Mouse (Mus musculus) forebrain, embryonic 15.5 days (tissue): ENCODE measurements around the gene Lrch3. TPM values are rescaled to one million over a fixed set of nuclear protein-coding genes. Genes with fewer than 3 reads are reported as not detected.

Source experiments
- ATAC-seq: fragments of 200-750 bp; cut with Nextera tagmentation; replicated peaks from 2 replicates; pipeline ENCODE4 v1.8.0; 2017; ENCODE audit warnings: mild to moderate bottlenecking, moderate TSS enrichment, moderate library complexity
- H3K27ac ChIP-seq: fragments of 300-500 bp; sonication (generic); replicated peaks from 2 replicates; pipeline ENCODE4 v1.5.1; 2015; ENCODE audit warnings: mild to moderate bottlenecking, inconsistent platforms
- H3K27me3 ChIP-seq: fragments of 300-500 bp; sonication (generic); 2 replicates; pipeline ENCODE4 v1.6.1; 2015; ENCODE audit warnings: inconsistent platforms
- H3K36me3 ChIP-seq: fragments of 300-500 bp; sonication (generic); 2 replicates; pipeline ENCODE4 v1.6.1; 2015; ENCODE audit warnings: mild to moderate bottlenecking, inconsistent platforms
- H3K4me1 ChIP-seq: fragments of 300-500 bp; sonication (generic); 2 replicates; pipeline ENCODE4 v1.6.1; 2015; ENCODE audit warnings: inconsistent platforms
- H3K4me2 ChIP-seq: fragments of 300-500 bp; sonication (generic); replicated peaks from 2 replicates; pipeline ENCODE4 v1.6.1; 2015; ENCODE audit warnings: mild to moderate bottlenecking, inconsistent platforms
- H3K4me3 ChIP-seq: fragments of 300-500 bp; sonication (generic); 2 replicates; pipeline ENCODE4 v1.5.1; 2015; ENCODE audit warnings: mild to moderate bottlenecking, inconsistent platforms
- H3K9ac ChIP-seq: fragments of 300-500 bp; sonication (generic); replicated peaks from 2 replicates; pipeline ENCODE4 v1.6.1; 2015; ENCODE audit warnings: mild to moderate bottlenecking, inconsistent platforms
- H3K9me3 ChIP-seq: fragments of 300-500 bp; sonication (generic); 2 replicates; pipeline ENCODE4 v1.6.1; 2016; ENCODE audit warnings: inconsistent platforms
- whole genome bisulfite sequencing: fragments of 180-500 bp; shearing (Covaris S2); methylation state at CpG from one replicate; pipeline ENCODE4 v1.1.7; 2015; ENCODE audit warnings: mixed read lengths; 5-methylcytosine and 5-hydroxymethylcytosine counted together
- polyA plus RNA-seq: library from polyadenylated mRNA; unstranded; fragments of >200 nt; fragmentation: Nextera tagmentation; extraction: Ambion mirVana; gene quantifications from 2 replicates; pipeline ENCODE4 v1.2.1, GENCODE M21; 2015

Lrch3 gene
- polyA plus RNA-seq, 1 experiment from 2014 or later, result 36.5 TPM

GRCm38 (mm10) chr16:33059471-33059870, 145.6 kb downstream of the Lrch3 start:
- peaks cover 36% of the 10 kb centered on the region for H3K4me1 ChIP-seq
- WGBS, result 83% methylated on average over 1 of the region's 1 CpGs
- H3K36me3 ChIP-seq, result peaks cover 31% of the 10 kb centered on the region
- H3K9me3 ChIP-seq, result no peaks in the 10 kb centered on the region
- H3K4me2 ChIP-seq, result no peak overlapping the region
- no peaks in the 10 kb centered on the region for H3K27me3 ChIP-seq
- no peak overlapping the region for H3K4me3 ChIP-seq
- H3K9ac ChIP-seq, result no peak overlapping the region
- no peak for ATAC-seq
- no peak overlapping the region for H3K27ac ChIP-seq

GRCm38 (mm10) chr16:33060926-33061325, 147.0 kb downstream of the Lrch3 start:
- Histone ChIP-seq H3K4me1 (peaks cover 32% of the 10 kb centered on the region), H3K27ac (no peak overlapping the region), H3K36me3 (peaks cover 31% of the 10 kb centered on the region), H3K27me3 (no peaks in the 10 kb centered on the region), H3K9me3 (no peaks in the 10 kb centered on the region), H3K4me3 (no peak overlapping the region), H3K9ac (no peak overlapping the region), H3K4me2 (no peak overlapping the region)
- WGBS, result 78% methylated on average over 2 of the region's 2 CpGs
- ATAC-seq, result no peak

- H3K4me2 ChIP-seq, result no peak overlapping the region; the same call in 1 of the 2 replicates
- ATAC-seq, result no peak
- no peaks in the 10 kb centered on the region for H3K27me3 ChIP-seq
- H3K4me3 ChIP-seq, result no peak overlapping the region
- no peaks in the 10 kb centered on the region for H3K9me3 ChIP-seq
- no peak overlapping the region for H3K9ac ChIP-seq
- 59% methylated on average over 11 of the region's 11 CpGs for WGBS
- H3K27ac ChIP-seq, result peak overlapping the region; percentile 89
- peaks cover 31% of the 10 kb centered on the region for H3K36me3 ChIP-seq
- peaks cover 32% of the 10 kb centered on the region for H3K4me1 ChIP-seq
These were observed 147.5 kb downstream of the Lrch3 start for GRCm38 (mm10) chr16:33061400-33061799.

GRCm38 (mm10) chr16:33062024-33062681, 148.3 kb downstream of the Lrch3 start, which contains the start of gene Lmln:
Gene Lmln (plus strand): TSS chr16:33062521.
- Histone ChIP-seq H3K4me1 (peaks cover 32% of the 10 kb centered on the region), H3K27ac (peak within 1 kb of the TSS; percentile 89), H3K36me3 (peaks cover 36% of the 10 kb centered on the region), H3K9me3 (no peaks in the 10 kb centered on the region), H3K4me3 (peak within 1 kb of the TSS; percentile 91), H3K27me3 (no peaks in the 10 kb centered on the region), H3K9ac (peak within 1 kb of the TSS; percentile 81), H3K4me2 (peak within 1 kb of the TSS; percentile 91)
- ATAC-seq, result peak; percentile 97
- WGBS, result under 1% methylated on average over 63 of the region's 64 CpGs

- no peaks in the 10 kb centered on the region for H3K27me3 ChIP-seq
- H3K9me3 ChIP-seq, result no peaks in the 10 kb centered on the region
- H3K27ac ChIP-seq, result peak overlapping the region; percentile 89
- WGBS, result 0% methylated on average over 35 of the region's 35 CpGs
- H3K4me2 ChIP-seq, result peak overlapping the region; percentile 91
- H3K36me3 ChIP-seq, result peaks cover 36% of the 10 kb centered on the region
- peak overlapping the region; percentile 81 for H3K9ac ChIP-seq
- peak overlapping the region; percentile 91 for H3K4me3 ChIP-seq
- ATAC-seq, result peak; percentile 66
- peaks cover 27% of the 10 kb centered on the region for H3K4me1 ChIP-seq
These were observed 148.8 kb downstream of the Lrch3 start for GRCm38 (mm10) chr16:33062682-33063131.

- H3K27ac ChIP-seq, result peak overlapping the region; percentile 89
- peaks cover 22% of the 10 kb centered on the region for H3K4me1 ChIP-seq
- no peak for ATAC-seq
- peak overlapping the region; percentile 91 for H3K4me3 ChIP-seq
- peak overlapping the region; percentile 81 for H3K9ac ChIP-seq
- H3K36me3 ChIP-seq, result peaks cover 32% of the 10 kb centered on the region
- 2% methylated on average over 7 of the region's 7 CpGs for WGBS
- H3K9me3 ChIP-seq, result no peaks in the 10 kb centered on the region
- H3K27me3 ChIP-seq, result no peaks in the 10 kb centered on the region
- peak overlapping the region; percentile 91 for H3K4me2 ChIP-seq
These were observed 149.4 kb downstream of the Lrch3 start for GRCm38 (mm10) chr16:33063267-33063666.

- 74% methylated on average over 9 of the region's 9 CpGs for WGBS
- Histone ChIP-seq H3K9me3 (no peaks in the 10 kb centered on the region), H3K36me3 (peaks cover 18% of the 10 kb centered on the region), H3K4me3 (no peak overlapping the region), H3K27ac (no peak overlapping the region), H3K27me3 (no peaks in the 10 kb centered on the region), H3K9ac (no peak overlapping the region), H3K4me2 (no peak overlapping the region), H3K4me1 (peaks cover 19% of the 10 kb centered on the region)
- no peak for ATAC-seq
These were observed 150.7 kb downstream of the Lrch3 start for GRCm38 (mm10) chr16:33064636-33065035.

Other genes with a start within 250 kb of the Lrch3 start
- not detected in 2 replicates for gene Muc4, start 178.2 kb upstream of the Lrch3 start, polyA plus RNA-seq
- gene Muc20, start 116.7 kb upstream of the Lrch3 start, polyA plus RNA-seq, result not detected in 2 replicates
- gene Smbd1, start 103.6 kb upstream of the Lrch3 start, polyA plus RNA-seq, result not detected in 2 replicates
- gene Fyttd1, start 36.6 kb upstream of the Lrch3 start, polyA plus RNA-seq, result 110 and 122 TPM in 2 replicates
- 32.3 and 33.7 TPM in 2 replicates for gene Rubcn, start 36.3 kb upstream of the Lrch3 start, polyA plus RNA-seq
- gene Iqcg, start 142.1 kb downstream of the Lrch3 start, polyA plus RNA-seq, result 3.1 and 4.7 TPM in 2 replicates
- 534 and 571 TPM in 2 replicates for gene Rpl35a, start 142.4 kb downstream of the Lrch3 start, polyA plus RNA-seq
- gene Lmln, start 148.4 kb downstream of the Lrch3 start, polyA plus RNA-seq, result 3.3 and 3.7 TPM in 2 replicates